Mouse (Mus musculus): ENCODE measurements around the gene BC147527. TPM values are rescaled to one million over a fixed set of nuclear protein-coding genes. Genes with fewer than 3 reads are reported as not detected.
A peak's percentile ranks its signal among the peaks of the same experiment; 100 is the strongest.
"Not testable (repeated sequence)": the region's sequence is repeated elsewhere in the genome, so short reads cannot be mapped to it uniquely, and the experiment has no call there.

The BC147527 gene
- polyA plus RNA-seq (2017; shearing (Covaris generic)), result 10 to 100 TPM; 77.1 to 89.5 TPM

DNA sequence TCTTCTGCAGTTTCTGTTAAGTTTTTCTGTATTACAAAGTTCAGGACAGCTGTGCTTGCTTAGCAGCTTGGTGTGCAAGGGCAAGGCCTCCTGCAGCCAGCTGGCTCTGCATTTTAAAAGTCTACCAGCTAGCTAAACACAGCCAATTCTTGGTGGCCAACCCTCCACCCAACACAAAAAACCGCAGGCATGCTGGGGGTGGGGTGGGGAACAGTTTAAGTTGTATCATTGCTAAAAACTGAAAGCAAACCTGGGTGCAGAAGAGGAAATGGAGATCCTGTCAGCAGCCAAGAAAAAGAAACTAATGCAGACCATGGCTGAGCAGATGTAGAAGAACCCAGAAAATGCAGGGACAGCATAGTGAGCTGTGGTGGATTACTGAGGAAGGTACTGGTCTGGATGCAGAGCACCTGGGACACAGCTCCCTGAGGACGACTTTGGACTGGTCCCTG lies at the start of gene BC147527:
Gene BC147527, plus strand, starts transcription at position 402 of the 452 bp plus-strand sequence.
- peak; percentile 87 for ATAC-seq

DNA sequence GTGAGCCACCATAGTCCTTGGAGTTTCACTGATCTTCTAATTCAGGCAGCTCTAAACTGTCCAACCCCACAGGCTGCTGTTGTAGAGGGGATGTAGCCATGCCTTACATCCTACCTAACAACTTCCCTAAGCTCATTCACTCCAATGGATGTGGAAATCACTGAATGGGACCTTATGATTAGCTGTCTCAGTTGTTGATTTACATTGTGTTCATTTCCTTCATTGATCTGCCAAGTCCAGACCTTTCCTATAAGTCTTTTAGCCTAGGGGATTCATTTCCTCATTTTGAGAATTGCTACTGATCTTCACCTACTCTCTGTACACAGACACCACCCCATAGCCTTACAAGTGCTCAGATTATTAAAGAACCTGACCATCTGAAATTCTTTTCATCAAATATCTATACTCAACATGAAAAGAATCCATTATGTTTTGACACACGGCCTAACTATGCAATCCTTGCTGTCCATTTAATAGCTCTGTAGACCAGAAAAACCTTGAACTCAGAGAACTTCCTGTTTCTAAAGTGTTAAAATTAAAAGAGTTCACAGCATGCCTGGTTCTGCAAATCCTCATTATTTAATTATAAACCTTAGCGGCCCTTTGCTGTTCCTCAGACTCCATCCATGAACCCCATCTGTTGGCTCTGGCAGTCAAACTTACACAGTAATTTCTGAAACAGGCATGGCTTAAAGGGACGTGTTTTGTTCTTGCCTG lies 48.8 kb upstream of the BC147527 start:
- ATAC-seq, result not testable (repeated sequence)

DNA sequence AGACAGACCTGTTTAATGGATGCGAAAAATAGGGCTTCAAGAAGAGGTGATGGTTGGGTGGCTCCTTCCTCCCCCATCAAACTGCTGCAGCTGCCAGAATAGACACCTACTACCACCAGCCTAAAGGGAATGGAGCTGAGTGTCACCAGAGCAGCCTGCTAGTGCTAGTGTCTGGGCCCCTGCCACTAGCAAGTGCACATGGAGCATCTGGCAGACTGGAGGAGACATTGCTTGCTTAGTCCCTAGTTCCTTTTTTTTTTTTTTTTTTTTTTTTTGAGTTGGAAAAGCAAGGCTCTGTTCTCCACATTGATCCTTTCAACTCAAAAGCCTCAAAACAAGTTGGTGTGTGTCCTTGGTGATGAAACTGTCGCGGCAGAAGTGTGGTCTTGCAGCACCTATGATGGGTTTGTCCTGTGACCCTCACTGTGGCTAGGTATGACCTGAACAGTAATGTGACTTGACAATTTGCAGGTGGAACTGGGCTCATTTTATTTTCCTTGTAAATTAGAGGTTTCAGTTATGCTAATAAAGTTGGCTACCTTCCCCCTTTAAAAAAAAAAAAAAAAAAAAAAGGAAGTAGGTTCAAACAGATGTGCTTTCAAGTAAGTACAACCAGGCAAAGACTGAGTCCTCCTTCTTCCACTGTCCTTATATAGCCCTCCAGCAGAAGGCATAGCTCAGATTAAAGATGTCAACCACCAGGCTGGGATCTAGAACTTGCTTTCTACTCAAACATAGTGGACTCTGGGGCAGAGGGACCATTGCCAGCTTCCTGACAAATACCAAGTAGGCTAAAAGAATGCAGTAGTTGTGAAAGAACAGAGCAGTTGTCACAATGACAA lies 41.2 kb upstream of the BC147527 start:
- peak; percentile 41 for ATAC-seq

DNA sequence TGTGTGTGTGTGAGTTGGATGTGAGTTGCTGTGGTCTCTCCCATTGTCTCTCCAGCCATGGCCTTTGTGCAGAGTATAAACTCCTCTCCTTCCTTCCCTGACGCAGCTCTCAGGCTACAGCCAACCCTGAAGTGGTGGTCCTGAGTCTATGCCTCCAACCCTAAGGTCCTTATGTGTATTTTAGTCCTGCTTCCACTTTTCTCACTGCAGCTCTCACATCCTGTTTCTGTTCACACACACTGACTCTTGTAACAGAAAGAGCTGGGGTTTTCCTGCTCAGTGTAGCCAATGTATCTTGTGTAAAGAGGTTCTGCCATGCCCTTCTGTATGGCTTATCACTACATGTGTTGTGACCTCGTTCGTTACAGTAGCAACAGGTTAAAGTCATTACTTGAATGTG lies 40.5 kb upstream of the BC147527 start:
- ATAC-seq, result peak; percentile 61

DNA sequence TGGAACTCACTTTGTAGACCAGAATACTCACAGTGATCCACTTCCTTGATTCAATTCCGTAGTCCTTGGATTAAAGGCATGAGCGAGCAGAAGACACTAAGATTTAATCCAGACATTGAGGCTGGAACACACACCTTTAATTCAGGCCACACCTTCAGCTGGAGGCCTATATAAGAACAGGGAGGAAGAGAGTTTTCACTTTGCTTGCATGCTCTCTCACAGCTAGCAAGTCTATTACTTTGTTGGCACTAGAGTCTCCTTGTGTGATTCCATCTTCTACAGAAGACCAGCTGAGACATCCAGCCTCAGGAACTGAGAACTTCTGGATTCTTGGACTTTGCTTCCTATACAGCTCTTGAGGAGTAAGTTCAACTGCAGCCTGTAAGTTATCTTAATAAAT lies 37.3 kb upstream of the BC147527 start, which contains the start of gene AF067061:
Gene AF067061, plus strand, starts transcription at position 245 of the 400 bp plus-strand sequence.
- not testable (repeated sequence) for ATAC-seq

DNA sequence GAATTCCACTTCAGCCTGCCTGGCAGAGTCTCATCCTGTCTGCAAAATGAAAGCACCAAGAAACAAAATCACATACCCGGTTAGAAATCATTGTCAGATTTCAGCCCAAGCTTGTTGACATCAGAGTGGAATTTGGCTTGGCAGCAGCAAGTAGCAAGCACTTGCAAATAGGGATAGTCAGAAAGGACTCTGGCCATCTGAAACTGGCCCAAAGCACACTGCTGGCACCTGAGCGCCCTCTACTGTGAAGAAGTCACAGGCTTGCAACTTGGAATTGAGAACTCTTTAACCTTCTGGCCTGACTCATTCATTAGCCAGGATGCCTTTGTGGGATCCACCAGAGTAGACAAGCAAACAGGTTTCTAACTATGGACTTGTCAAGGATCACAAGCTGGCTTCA lies 22.4 kb upstream of the BC147527 start:
- not testable (repeated sequence) for ATAC-seq

DNA sequence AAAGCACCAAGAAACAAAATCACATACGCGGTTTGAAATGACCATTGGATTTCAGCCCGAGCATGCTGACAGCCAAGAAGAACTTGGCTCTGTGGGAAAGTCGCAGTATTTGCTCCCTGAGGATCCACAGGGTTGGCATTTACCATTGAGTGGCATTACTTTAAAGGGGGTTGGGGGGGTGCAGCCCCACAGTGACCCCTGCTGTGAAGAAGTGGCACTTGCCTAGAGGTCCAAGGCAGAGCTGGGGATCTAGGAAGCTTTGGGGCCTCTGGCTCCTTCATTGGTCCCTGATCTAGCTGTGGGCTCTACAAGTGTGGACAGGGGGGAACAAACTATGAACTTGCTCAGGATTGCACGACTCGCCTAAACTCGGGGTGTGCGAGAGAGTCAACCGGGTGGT lies 21.4 kb upstream of the BC147527 start:
- no peak for ATAC-seq

DNA sequence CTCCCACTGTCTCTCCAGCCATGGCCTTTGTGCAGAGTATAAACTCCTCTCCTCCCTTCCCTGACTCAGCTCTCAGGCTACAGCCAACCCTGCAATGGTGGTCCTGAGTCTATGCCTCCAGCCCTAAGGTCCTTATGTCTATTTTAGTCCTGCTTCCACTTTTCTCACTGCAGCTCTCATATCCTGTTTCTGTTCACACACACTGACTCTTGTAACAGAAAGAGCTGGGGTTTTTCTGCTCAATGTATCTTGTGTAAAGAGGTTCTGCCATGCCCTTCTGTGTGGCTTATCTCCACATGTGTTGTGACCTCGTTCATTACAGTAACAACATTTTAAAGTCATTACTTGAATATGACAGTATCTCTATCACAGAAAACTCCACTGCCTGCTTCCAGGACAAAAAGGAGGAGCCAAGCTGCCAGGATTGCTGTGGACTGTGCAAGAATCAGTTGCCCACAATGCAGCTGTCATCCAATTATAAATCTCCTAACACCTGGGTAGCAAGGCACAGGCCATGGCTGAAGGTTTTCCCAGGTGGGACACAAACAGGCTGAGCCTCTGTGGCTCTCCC lies 783 bp upstream of the BC147527 start:
- ATAC-seq, result peak; percentile 31

DNA sequence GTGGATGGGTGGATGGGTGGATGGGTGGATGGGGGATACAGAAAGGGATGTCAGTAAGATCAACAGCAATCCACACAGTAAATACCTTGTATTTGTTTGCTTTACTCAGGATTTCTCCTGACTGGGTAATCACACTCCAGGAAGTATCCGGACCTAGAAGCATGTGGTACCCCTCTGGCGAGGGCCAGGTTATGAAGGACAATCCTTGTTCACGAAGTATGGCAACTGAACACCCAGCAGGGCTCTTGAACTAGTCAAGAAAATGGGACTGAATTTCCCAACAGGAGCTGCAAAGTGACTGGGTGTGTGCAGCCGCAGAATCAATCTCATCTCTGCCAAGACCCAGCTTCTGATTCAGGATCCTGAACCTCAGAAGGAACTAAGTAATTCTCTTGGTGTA lies 661 bp downstream of the BC147527 start:
- no peak for ATAC-seq

DNA sequence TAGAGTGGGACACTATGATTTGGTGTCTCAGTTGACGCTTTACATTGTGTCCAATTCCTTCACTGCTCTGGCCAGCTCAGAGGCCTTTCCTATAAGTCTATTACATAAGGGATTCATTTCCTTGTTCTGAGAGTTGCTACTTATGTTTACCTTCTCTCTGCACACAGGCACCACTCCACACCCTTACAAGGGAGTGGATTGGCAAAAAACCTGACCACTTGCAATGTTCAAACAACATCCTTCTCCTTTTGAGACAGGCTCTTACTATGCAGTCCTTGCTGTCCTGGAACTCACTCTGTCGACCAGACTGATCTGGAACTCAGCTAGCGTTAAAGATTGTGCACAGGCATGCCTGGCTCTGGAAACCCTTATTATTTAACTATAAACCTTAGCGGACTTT lies 10.6 kb downstream of the BC147527 start:
- no peak for ATAC-seq

DNA sequence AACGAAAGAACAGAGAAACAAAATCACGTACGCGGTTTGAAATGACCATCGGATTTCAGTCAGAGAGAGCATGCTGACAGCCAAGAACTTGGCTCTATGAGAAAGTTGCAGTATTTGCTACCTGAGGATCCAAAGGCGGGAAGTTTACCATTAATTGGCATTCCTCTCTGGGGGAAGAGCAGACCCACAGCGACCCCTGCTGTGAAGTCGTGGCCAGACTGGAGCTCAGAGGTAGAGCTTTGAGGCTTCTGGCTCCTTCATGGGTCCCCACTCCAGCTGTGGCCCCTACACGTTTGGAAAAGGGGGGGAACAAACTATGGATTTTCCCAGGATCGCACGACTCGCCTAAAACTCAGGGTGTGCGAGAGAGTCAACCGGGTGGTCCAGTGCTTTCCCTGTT lies 13.4 kb downstream of the BC147527 start:
- peak; percentile 72 for ATAC-seq

DNA sequence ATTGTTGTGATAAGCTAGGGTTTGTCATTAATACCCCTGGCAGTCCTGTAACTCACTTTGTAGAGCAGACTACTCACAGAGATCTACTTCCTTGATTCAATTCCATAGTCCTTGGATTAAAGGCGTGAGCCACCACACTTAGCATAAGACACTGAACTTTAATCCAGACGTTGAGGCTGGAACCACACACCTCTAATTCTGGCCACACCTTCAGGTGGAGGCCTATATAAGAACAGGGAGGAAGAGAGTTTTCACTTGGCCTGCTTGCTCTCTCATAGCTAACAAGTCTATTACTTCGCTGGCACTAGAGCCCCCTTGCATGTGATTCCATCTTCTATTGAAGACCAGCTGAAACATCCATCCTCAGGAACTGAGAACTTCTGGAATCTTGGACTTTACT lies 16.4 kb downstream of the BC147527 start, which contains the start of gene Tcstv3:
Gene Tcstv3, plus strand, starts transcription at position 301 of the 400 bp plus-strand sequence.
- not testable (repeated sequence) for ATAC-seq

DNA sequence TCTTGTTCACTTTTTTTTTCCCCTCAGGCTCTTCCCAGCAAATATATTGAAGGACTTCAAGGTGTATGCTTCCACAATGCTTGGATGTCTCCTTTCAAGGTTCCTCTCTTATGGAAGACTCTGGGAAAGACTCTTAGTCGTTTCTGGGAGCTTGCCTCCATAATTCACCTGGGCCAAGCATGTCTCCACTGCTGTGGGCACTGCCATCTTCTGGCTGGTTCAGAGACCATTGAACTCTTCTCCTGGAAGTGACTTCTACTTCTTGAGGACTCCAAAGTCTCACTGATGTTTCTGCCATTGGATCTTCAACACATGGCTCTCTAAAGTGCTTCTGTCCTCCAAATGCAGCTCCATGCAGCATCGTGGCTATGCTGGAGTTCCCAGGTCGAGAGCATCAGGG lies 20.0 kb downstream of the BC147527 start:
- ATAC-seq, result peak; percentile 28

DNA sequence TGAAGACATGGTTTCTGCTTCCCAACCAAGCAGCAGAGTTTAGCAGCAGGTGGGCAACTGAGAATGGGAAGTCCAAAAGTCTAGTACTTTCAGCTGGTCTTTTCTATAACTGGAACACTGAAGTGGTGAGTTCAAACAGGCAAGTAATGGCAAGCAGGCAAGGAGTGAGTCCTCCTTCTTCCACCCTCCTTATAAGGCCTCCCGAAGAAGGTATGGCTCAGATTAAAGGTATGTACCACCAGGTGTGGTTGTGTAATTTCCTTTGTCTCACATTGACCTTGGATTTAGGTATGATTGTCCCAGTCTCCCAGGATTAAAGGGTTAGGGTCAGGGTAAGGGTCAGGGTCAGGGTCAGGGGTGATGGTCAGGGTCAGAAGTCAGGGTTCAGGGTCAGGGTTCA lies 20.5 kb downstream of the BC147527 start:
- peak; percentile 61 for ATAC-seq

Other genes with a start within 250 kb of the BC147527 start
- gene Gm21188, start 248.2 kb upstream of the BC147527 start, polyA plus RNA-seq (2017; shearing (Covaris generic)), result under 1 TPM; 0.24 TPM
- not detected for gene Gm20767, start 160.1 kb upstream of the BC147527 start, polyA plus RNA-seq (2017; shearing (Covaris generic))
- gene Gm21818, start 128.0 kb upstream of the BC147527 start, polyA plus RNA-seq (2017; shearing (Covaris generic)), result not detected
- not detected for gene Gm21762, start 84.4 kb upstream of the BC147527 start, polyA plus RNA-seq (2017; shearing (Covaris generic))
- gene Gm21731, start 61.3 kb upstream of the BC147527 start, polyA plus RNA-seq (2017; shearing (Covaris generic)), result not detected
- gene AF067061, start 37.3 kb upstream of the BC147527 start, polyA plus RNA-seq (2017; shearing (Covaris generic)), result not detected
- gene Tcstv3, start 16.5 kb downstream of the BC147527 start, polyA plus RNA-seq (2017; shearing (Covaris generic)), result not detected

All from CD4-positive, CD25-positive, alpha-beta regulatory T cell, adult 4 months (primary cell).